Mouse (Mus musculus) gastrocnemius, adult 18-20 months (tissue): ENCODE results near the gene Dner. TPM values are rescaled to one million over a fixed set of nuclear protein-coding genes. Genes with fewer than 3 reads are reported as not detected.
"Not testable (repeated sequence)": the region's sequence is repeated elsewhere in the genome, so short reads cannot be mapped to it uniquely, and the experiment has no call there.

Source experiments
- DNase-seq: peaks from one replicate; pipeline ENCODE4 v3.0.0; 2021; ENCODE audit warnings: low spot score
- microRNA-seq: library from miRNA; unstranded; fragments of <30 nt; microRNA quantifications from one replicate; pipeline ENCODE4 v1.2.0, GENCODE M21; 2021
- total RNA-seq, 2 experiments: library from RNA; stranded (reverse); gene quantifications; 2 replicates each; pipeline ENCODE4 v1.2.3; 2021

The Dner gene
- total RNA-seq, 2 experiments from 2014 or later = 0.07 TPM; not detected in 1

GRCm38 (mm10) chr1:84331861-84332260 is 364.2 kb downstream of the Dner start:
- not testable (repeated sequence) for DNase-seq

DNA sequence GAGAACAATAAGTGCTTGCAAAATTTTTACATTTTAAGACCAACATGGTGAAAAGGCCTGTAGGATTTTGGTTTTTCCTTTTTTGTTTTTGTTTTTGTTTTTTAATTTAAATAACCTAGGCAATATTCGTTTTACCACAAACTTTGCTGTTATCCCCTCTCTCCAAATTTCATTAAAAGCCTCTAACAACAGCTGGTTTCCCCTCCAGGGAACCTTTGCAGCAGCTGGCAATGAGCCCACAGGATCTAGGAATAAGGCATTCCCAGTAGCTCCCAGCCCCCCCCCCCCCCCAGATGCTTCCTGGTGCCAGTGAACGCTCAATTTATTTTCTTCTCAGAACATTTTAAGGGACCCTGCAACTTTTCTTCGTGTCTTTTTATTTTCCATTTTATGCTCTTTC is 370.7 kb downstream of the Dner start:
- peak; percentile 13 for DNase-seq

DNA sequence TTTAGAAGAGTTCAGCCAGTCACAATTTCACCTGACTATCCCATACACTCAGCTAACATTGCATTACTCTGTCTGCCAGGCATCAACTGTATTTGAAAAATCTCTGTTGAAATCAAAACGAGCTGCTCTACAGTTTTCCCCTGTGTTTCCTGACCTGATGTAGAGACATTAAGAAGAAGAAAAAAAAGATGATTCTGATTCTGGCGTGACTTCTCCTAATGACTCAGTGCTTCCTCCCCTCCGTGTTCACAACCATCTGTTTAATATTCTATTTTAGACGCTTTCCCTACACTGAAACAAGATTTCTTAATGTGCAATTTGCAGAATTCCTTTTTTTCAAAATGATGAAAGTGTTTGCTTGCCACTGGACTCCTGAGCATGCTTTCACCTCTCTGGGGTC is 374.7 kb downstream of the Dner start:
- peak; percentile 27 for DNase-seq

Small RNA genes lying within 50 kb of the gene (microRNA-seq; reads per million reads assigned to microRNA genes)
- not detected for gene Mir5126

Other genes starting within 250 kb of the Dner start
- gene Fbxo36, start 143.6 kb upstream of the Dner start, total RNA-seq = 1 to 10 TPM; 3.0 to 3.6 TPM
- gene Trip12, start 144.3 kb upstream of the Dner start, total RNA-seq = 100 to 1,000 TPM; 178 to 197 TPM
- under 1 TPM in 1 of 2 experiments, not detected in 1; 0.21 TPM for gene Slc16a14, start 238.9 kb upstream of the Dner start, total RNA-seq